Mouse (Mus musculus): ENCODE results near the gene 4933400A11Rik.

- no peak for TF ChIP-seq CTCF (IDR thresholded peaks at IDR 0.05)
- no peak for TF ChIP-seq EP300 (IDR thresholded peaks at IDR 0.05; ENCODE audit: insufficient read depth, low read depth, low read length)
Measured at GRCm38 (mm10) chrX:169779535-169779934, at the start of gene 4933400A11Rik.
